Mouse (Mus musculus) olfactory bulb, adult 2 months (tissue): ENCODE results near the gene Rpf2. TPM values are rescaled to one million over a fixed set of nuclear protein-coding genes. Genes with fewer than 3 reads are reported as not detected.

Experiments used
- H3K27ac ChIP-seq: fragments of 200-500 bp; 2 replicates; pipeline ENCODE4 v1.5.1; 2012; ENCODE audit warnings: low read depth, low read length; ENCODE audit not compliant: insufficient read depth
- H3K4me1 ChIP-seq: fragments of 200-500 bp; 2 replicates; pipeline ENCODE4 v1.6.1; 2012; ENCODE audit warnings: low read length; ENCODE audit not compliant: control insufficient read depth, insufficient read depth
- H3K4me3 ChIP-seq: fragments of 200-500 bp; 2 replicates; pipeline ENCODE4 v1.5.1; 2012; ENCODE audit warnings: mild to moderate bottlenecking, low read depth, low read length, moderate library complexity; ENCODE audit not compliant: insufficient read depth
- CTCF ChIP-seq: fragments of 200-500 bp; IDR thresholded peaks from 2 replicates; pipeline ENCODE4 v1.5.1; 2012; ENCODE audit warnings: low read depth, mild to moderate bottlenecking, low read length, moderate library complexity; ENCODE audit not compliant: insufficient read depth
- POLR2A ChIP-seq: fragments of 200-500 bp; IDR thresholded peaks from 2 replicates; pipeline ENCODE4 v1.6.1; 2012; ENCODE audit warnings: mild to moderate bottlenecking, low read depth, low read length, moderate library complexity; ENCODE audit not compliant: insufficient read depth
- WGBS: fragments of 180-500 bp; shearing (Covaris S2); methylation state at CpG from one replicate; pipeline ENCODE4 v1.1.7; 2018; 5-methylcytosine and 5-hydroxymethylcytosine counted together
- polyA plus RNA-seq: library from polyadenylated mRNA; stranded (reverse); fragments of >200 nt; gene quantifications from 2 replicates; pipeline ENCODE4 v1.2.4, GENCODE M21; 2012; ENCODE audit warnings: low replicate concordance; ENCODE audit not compliant: missing spikeins, insufficient read depth, insufficient read length

Gene Rpf2
- polyA plus RNA-seq, 1 experiment = not detected

GRCm38 (mm10) chr10:40275991-40276390 is 29.2 kb upstream of the Rpf2 start:
- Histone ChIP-seq H3K4me3 (no peak overlapping the region), H3K27ac (no peak overlapping the region), H3K4me1 (no peaks in the 10 kb centered on the region)
- TF ChIP-seq CTCF (no peak), POLR2A (no peak)
- WGBS = 69% methylated on average over 7 of the region's 7 CpGs

GRCm38 (mm10) chr10:40273938-40274337 is 27.1 kb upstream of the Rpf2 start:
- Histone ChIP-seq H3K4me3 (no peak overlapping the region), H3K4me1 (no peaks in the 10 kb centered on the region), H3K27ac (no peak overlapping the region)
- WGBS = 77% methylated on average over 5 of the region's 5 CpGs
- TF ChIP-seq POLR2A (no peak), CTCF (no peak)

GRCm38 (mm10) chr10:40271216-40271615 is 24.4 kb upstream of the Rpf2 start:
- no peak overlapping the region for H3K27ac ChIP-seq
- H3K4me3 ChIP-seq = no peak overlapping the region
- WGBS = 81% methylated on average over 3 of the region's 3 CpGs
- TF ChIP-seq POLR2A = no peak
- no peak for TF ChIP-seq CTCF
- H3K4me1 ChIP-seq = no peaks in the 10 kb centered on the region

GRCm38 (mm10) chr10:40264920-40265319 is 18.1 kb upstream of the Rpf2 start:
- no peaks in the 10 kb centered on the region for H3K4me1 ChIP-seq
- WGBS = 78% methylated on average over 3 of the region's 3 CpGs
- H3K4me3 ChIP-seq = no peak overlapping the region
- no peak for TF ChIP-seq POLR2A
- no peak for TF ChIP-seq CTCF
- H3K27ac ChIP-seq = no peak overlapping the region

- Histone ChIP-seq H3K4me1 (no peaks in the 10 kb centered on the region), H3K4me3 (no peak overlapping the region), H3K27ac (no peak overlapping the region)
- WGBS = 69% methylated on average over 4 of the region's 4 CpGs
- TF ChIP-seq CTCF (no peak), POLR2A (no peak)
These were observed 16.9 kb upstream of the Rpf2 start for GRCm38 (mm10) chr10:40263691-40264090.

- Histone ChIP-seq H3K27ac (no peak overlapping the region), H3K4me3 (no peak overlapping the region), H3K4me1 (no peaks in the 10 kb centered on the region)
- 87% methylated on average over 6 of the region's 6 CpGs for WGBS
- no peak for TF ChIP-seq CTCF
- no peak for TF ChIP-seq POLR2A
These were observed 15.4 kb upstream of the Rpf2 start for GRCm38 (mm10) chr10:40262200-40262599.

- Histone ChIP-seq H3K4me1 (peaks cover 3% of the 10 kb centered on the region; the same call in 1 of the 2 replicates), H3K27ac (no peak overlapping the region), H3K4me3 (no peak overlapping the region)
- TF ChIP-seq POLR2A (no peak), CTCF (no peak)
- 71% methylated on average over 5 of the region's 5 CpGs for WGBS
These were observed 13.5 kb upstream of the Rpf2 start for GRCm38 (mm10) chr10:40260305-40260704.

- Histone ChIP-seq H3K27ac (no peak overlapping the region), H3K4me1 (peaks cover 3% of the 10 kb centered on the region; the same call in 1 of the 2 replicates), H3K4me3 (no peak overlapping the region)
- WGBS = 22% methylated on average over 8 of the region's 8 CpGs
- no peak for TF ChIP-seq POLR2A
- TF ChIP-seq CTCF = no peak
These were observed 12.7 kb upstream of the Rpf2 start for GRCm38 (mm10) chr10:40259542-40259941.

GRCm38 (mm10) chr10:40258976-40259375 is 12.1 kb upstream of the Rpf2 start:
- Histone ChIP-seq H3K27ac (no peak overlapping the region), H3K4me3 (no peak overlapping the region), H3K4me1 (peaks cover 3% of the 10 kb centered on the region; the same call in 1 of the 2 replicates)
- 2% methylated on average over 5 of the region's 5 CpGs for WGBS
- TF ChIP-seq CTCF (no peak), POLR2A (no peak)
